Mouse (Mus musculus) cerebellum, adult 18-20 months (tissue): ENCODE data around the gene Spryd4.
"Not testable (repeated sequence)": the region's sequence is repeated elsewhere in the genome, so short reads cannot be mapped to it uniquely, and the experiment has no call there.

Experiments
- DNase-seq, 2 experiments: peaks; one replicate each; pipeline ENCODE4 v3.0.0; 2021

Gene Spryd4

GRCm38 (mm10) chr10:128211390-128212108 is at the start of gene Spryd4:
Spryd4 (minus strand) TSS chr10:128211807.
- peak; percentile 90 to 93 for DNase-seq

- DNase-seq: not testable (repeated sequence)
Observed at GRCm38 (mm10) chr10:128260376-128260775, 48.8 kb upstream of the Spryd4 start.

GRCm38 (mm10) chr10:128259946-128260345 is 48.3 kb upstream of the Spryd4 start:
- DNase-seq: no peak

GRCm38 (mm10) chr10:128258953-128259352 is 47.3 kb upstream of the Spryd4 start:
- DNase-seq: no peak

GRCm38 (mm10) chr10:128256328-128256727 is 44.7 kb upstream of the Spryd4 start:
- DNase-seq: no peak

GRCm38 (mm10) chr10:128255925-128256324 is 44.3 kb upstream of the Spryd4 start:
- DNase-seq: no peak

GRCm38 (mm10) chr10:128253677-128254255 is 42.2 kb upstream of the Spryd4 start, which contains the start of gene Apon:
Apon (plus strand) TSS chr10:128254096.
- DNase-seq: no peak

- DNase-seq: no peak
Observed at GRCm38 (mm10) chr10:128250565-128250964, 39.0 kb upstream of the Spryd4 start.

- no peak for DNase-seq
Observed at GRCm38 (mm10) chr10:128247020-128247732, 35.6 kb upstream of the Spryd4 start.

GRCm38 (mm10) chr10:128244121-128244520 is 32.5 kb upstream of the Spryd4 start:
- no peak for DNase-seq

GRCm38 (mm10) chr10:128243252-128243651 is 31.6 kb upstream of the Spryd4 start:
- DNase-seq: no peak

- DNase-seq: no peak
Observed at GRCm38 (mm10) chr10:128240131-128240530, 28.5 kb upstream of the Spryd4 start.

GRCm38 (mm10) chr10:128239140-128239539 is 27.5 kb upstream of the Spryd4 start:
- no peak for DNase-seq

GRCm38 (mm10) chr10:128237807-128238480 is 26.3 kb upstream of the Spryd4 start:
- DNase-seq: peak; percentile 37 to 45

- DNase-seq: no peak
Observed at GRCm38 (mm10) chr10:128236321-128236720, 24.7 kb upstream of the Spryd4 start.

GRCm38 (mm10) chr10:128232420-128232985 is 20.9 kb upstream of the Spryd4 start:
- DNase-seq: peak; percentile 68 to 79

- DNase-seq: peak; percentile 83 to 95
Observed at GRCm38 (mm10) chr10:128231697-128232419, 20.3 kb upstream of the Spryd4 start, which contains the start of gene Timeless. Timeless (plus strand) TSS chr10:128232065.

- DNase-seq: no peak
Observed at GRCm38 (mm10) chr10:128231146-128231545, 19.5 kb upstream of the Spryd4 start.

GRCm38 (mm10) chr10:128230582-128230981 is 19.0 kb upstream of the Spryd4 start:
- no peak for DNase-seq

- no peak for DNase-seq
Observed at GRCm38 (mm10) chr10:128228009-128228408, 16.4 kb upstream of the Spryd4 start.

GRCm38 (mm10) chr10:128227592-128227991 is 16.0 kb upstream of the Spryd4 start:
- DNase-seq: no peak

GRCm38 (mm10) chr10:128225538-128225937 is 13.9 kb upstream of the Spryd4 start, which contains the start of gene Mip:
Mip (plus strand) TSS chr10:128225838.
- no peak for DNase-seq
